Mouse (Mus musculus): Measurements from ENCODE around the gene Cers5. TPM values are rescaled to one million over a fixed set of nuclear protein-coding genes. Genes with fewer than 3 reads are reported as not detected.
A peak's percentile ranks its signal among the peaks of the same experiment; 100 is the strongest.

The Cers5 gene
- total RNA-seq, 2 experiments from 2014 or later: 4.9 to 5.9 TPM

DNA sequence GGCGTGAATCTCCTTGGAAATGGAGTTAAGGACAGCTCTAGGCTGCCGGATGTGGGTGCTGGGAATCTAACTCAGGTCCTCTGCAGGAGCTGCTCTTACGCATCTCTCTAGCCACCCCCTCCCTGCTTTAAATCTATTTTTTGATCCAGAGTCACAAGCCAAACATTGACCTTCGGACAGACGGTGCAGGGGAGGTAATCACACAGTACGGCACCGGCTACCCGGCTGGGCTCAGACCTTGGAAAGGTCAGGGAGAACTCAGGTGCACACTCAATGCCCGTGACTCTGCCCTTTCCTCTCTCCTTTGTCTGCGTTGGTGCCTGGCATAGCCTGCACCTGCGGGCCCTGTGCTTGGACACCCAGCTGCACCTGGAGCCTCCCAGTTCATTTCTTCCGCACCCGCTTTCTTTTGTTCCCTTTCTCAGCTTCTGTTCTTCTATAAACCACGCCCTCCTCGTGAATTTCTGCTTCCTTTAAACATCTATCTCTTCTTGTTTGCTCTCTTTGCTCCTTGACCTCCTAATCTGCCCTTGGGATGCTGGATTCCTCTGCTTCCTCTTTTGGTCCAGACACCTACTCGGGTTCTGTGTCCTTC is 19.6 kb upstream of the Cers5 start:
- intact Hi-C loops (cut with DNase I): loop anchor here (5.0 kb wide), 1 partner anchor 390 kb away; no protein-coding TSS in a partner anchor
- no peak for DNase-seq

DNA sequence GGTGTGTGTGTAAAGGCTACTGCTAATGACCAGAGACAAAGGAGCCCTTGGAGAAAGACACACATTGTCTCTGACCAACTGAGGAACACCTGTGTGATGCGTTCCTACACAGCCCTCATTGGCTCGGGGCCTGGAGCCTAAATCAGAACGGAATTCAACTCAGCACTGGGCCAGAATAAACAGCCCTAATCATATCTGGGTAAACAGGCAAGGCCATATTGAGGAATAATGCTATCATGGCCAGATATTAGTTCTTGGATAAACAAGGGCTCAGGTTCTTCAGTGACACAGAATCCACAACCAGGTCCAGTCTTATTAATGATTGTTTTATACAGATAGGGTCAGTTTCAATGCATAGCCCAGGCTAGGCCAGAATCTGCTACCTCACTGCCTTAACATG is 18.3 kb upstream of the Cers5 start:
- intact Hi-C loops (cut with DNase I): loop anchor here (5.0 kb wide), 1 partner anchor 389 kb away; no protein-coding TSS in a partner anchor
- no peak for DNase-seq

DNA sequence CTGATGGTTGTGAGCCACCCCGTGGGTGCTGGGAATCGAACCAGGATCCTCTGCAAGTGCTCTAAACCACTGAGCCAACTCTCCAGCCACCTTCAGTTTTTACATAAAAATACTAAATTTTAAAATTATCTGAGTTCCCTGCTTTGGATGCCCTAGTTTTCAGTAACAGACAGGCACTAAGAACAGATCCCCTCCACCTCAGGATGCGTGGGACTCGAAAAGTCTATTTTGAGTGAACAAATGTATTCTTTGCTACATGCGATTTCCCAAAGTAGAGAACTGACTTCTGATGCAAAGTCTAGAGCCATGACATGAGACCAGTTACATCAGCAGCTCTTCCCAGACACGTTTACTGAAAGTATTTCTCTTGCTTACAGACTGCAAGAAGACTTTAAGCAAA is 17.8 kb upstream of the Cers5 start:
- intact Hi-C loops (cut with DNase I): loop anchor here (5.0 kb wide), 1 partner anchor 388 kb away; no protein-coding TSS in a partner anchor
- DNase-seq: no peak

DNA sequence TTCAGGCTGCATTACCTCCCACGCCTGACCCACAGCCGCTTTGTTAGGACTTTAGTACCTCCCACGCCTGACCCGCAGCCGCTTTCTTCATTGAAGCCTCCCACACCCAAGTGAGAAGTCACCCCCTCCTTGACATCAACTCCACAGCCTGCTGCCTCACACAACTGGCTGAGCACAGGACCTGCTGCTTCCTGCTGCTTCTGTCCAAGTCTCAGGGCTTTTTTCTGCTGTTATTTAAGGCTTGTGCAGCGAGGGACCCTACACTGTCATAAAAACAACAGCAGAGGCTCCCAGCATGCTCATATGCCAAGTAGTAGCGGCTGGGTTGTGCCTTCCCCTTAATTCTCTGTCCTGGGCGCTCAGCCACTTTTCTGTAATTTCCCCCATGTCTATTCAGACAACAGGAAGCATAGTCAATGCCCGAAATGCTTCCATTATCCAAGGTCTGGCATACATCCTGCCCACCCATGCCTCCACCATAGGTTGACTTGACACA is 15.0 kb upstream of the Cers5 start:
- intact Hi-C loops (cut with DNase I): no loop called here
- no peak for DNase-seq

DNA sequence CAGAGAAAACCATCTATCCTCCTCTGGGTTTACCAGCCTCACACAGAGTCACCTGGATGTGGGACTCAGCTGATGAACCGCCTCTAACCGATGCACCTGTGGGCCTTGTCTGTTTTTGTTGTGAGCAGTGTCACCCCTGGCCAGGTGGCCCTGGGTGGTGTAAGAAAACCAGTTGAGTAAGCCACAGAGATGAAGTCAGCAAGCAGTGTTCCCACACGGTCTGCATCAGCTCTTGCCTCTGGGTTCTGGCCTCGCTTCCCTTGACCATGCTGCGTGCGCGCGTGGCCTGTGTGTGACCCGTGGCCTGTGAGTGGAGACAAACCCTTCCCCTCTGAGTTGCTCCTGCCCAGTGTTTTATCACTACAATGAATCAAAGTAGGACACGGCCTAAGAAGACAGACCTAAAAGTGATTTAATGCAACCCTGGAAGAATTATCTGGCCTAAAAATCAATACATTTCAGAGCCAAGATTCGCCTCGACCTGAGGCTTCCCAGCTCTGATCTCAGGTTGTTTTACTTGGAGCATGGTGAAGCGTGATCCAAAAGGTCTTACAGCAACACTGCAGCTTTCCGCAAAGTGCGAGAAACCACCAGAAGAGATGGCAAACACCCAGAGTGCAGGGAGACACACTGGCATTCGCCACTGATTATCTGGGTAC is 6.1 kb upstream of the Cers5 start:
- DNase-seq: no peak
- intact Hi-C loops (cut with DNase I): loop anchor here (1.0 to 10.0 kb wide), 2 partner anchors 64 to 184 kb away; partner anchors contain the start of gene Aqp5

DNA sequence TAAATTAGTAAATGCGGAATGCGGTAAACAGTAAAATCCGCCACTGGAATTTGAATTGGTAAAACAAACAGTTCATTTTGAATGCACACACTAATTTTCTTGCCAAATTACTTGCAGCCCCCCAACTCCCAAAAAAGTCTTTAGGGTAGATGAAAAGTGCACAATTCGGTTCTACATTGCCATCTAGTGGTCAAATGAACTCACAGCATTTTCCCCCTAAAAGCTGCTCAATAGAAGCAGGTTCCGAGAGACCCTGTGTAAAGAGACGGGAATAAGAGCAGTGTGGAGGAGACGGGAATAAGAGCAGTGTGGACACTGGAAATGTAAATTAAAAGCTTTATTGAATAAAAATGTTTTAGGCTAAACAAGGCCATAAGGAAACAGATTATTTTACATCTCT is 5.5 kb upstream of the Cers5 start:
- DNase-seq: no peak
- intact Hi-C loops (cut with DNase I): loop anchor here (1.0 to 10.0 kb wide), 2 partner anchors 63 to 183 kb away; partner anchors contain the start of gene Aqp5

DNA sequence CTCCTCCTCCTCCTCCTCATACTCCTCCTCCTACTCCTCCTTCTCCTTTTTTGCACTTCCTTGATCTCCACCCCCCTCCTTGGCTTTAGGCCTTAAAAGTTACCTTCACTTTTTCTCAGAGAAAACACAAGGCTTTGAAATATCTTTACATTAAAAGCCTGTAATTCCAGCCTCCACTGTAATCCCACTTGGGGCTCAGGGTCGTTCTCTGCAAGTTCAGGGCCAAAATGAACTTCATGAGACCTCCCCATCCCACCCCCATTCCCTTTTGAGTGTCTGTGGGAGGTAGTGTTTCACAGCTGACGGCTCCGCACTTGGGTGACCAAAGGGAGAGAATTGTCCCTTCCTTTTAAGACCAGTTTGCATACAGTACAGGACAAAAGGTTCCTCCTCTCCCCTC is 240 bp upstream of the Cers5 start:
- intact Hi-C loops (cut with DNase I): loop anchor here (10.0 kb wide), 1 partner anchor 178 kb away; the partner anchor contains the start of gene Aqp5
- no peak for DNase-seq

DNA sequence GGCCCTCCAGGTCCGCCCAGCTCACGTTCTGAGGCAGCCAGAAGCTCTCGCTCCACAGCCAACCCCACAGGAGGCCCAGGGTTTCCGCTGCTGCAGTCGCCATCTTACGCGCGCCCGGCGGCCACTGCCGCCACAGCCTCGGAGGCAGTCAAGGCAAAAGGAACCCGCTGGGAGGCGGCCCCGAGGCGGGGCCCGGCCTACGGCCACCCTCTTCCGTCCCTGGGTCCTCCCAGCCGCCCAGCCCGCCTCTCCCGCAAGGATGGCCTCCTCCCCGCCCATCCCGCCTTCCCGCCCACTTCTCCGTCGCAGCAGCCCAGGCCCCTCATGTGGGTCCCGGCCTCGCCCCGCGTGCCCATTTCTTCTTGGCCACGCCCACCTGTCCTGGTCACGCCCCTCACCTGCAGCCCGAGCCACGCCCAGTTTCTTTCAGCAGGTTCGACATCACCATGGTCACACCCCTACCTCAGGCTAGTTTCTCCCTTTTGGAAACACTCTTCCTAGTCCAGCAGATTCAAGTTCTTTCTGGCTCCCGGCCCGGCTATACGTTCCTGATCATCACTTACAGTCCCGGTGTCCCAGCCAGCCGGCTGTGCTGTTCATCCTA is 306 bp downstream of the Cers5 start:
- peak; percentile 83 to 86 for DNase-seq
- intact Hi-C loops (cut with DNase I): loop anchor here (10.0 kb wide), 1 partner anchor 178 kb away; the partner anchor contains the start of gene Aqp5

DNA sequence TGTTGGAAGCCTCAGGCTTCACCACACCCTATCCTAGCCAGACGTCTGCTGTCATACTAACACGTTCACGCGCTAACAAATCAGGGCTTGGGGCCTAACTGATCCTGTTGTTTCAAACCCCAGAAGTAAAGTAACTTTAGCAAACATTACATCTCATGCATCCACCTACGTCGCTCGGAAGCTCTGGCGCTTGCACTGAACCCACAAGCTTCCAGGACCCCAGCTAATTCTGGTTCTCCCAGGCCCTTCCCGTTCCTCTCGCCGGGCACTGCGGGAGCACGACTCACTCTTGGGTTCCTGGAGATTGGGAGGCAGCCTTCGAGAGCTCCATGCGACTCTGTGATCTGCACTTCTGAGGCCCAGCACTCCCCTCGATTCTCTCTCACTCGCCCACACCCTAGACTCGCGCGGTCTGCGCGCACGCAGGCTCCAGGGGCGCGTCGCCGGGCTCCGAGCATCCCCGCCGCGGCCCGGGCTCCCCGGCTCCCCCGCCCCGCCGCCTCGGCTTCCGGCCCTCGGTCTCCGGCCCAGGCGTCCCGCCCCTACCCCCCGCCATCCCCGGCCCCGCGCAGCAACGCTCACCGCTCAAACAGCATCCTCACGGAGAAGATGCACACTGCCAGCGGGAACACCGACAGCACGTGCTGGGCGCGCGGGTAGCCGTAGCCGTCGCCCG is 946 bp downstream of the Cers5 start:
- DNase-seq: peak; percentile 10 to 41

DNA sequence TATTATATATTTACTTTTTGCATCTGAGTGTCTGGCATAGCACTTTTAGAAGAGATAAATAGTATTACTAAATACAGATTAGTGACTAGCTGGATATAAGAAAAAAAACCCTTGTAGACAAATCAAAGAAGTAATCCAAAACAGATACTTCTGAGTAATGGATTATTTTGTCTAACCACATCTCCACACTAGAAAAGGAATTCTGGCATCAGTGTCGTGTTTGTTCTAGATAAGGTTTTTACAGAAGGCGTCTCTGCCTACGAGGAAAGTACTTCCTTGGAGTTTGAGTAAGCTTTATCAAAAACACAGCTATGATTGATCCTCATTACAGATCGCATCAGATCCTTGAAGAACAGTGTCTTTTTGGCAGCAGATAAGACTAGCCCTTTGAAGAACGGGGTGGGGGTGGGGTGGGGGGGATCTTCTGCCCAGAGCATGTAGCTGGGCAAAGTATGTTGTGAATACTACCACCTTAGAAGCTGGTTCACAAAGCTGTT is 1.6 kb downstream of the Cers5 start:
- intact Hi-C loops (cut with DNase I): loop anchor here (10.0 kb wide), 1 partner anchor 176 kb away; the partner anchor contains the start of gene Aqp5
- DNase-seq: no peak

More for the DNA sequence above, 946 bp downstream of the Cers5 start:
- intact Hi-C loops (cut with DNase I): loop anchor here (10.0 kb wide), 1 partner anchor 177 kb away; the partner anchor contains the start of gene Aqp5

DNA sequence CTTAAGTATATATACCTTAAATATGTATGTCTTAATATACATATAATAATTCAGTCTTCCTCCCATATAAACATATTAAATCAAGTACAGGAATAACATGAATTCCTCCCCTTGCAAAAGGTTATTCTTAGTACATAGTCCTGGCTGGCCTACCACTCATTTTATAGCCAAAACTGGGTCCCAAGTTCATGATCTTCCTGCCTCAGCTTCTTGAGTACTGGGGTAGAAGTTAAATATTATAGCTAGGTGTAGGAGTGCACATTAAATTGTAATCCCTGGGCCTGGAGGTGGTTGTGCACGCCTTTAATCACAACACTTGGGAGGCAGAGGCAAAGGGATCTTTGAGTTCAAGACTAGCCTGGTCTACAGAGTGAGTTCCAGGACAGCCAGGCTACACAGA is 3.9 kb downstream of the Cers5 start:
- intact Hi-C loops (cut with DNase I): no loop called here
- DNase-seq: no peak

DNA sequence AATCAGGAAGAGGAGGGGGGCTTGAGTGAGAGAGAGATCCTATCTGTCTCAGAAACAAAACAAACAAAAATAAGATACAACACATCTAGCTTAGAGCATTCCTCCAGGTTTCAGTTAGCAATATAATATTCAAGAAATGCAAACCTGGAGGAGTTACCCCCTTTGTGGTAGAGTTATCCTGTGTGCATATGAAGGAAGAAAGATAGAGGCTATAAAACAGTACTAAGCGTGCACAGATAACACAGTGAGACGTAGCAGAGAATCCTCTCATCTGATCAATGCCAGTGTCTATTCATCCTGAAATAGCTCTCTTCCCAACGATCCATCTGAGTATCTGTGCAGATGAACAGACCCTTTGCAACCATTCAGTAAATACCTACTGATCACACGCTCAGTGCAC is 5.2 kb downstream of the Cers5 start:
- DNase-seq: no peak
- intact Hi-C loops (cut with DNase I): no loop called here

DNA sequence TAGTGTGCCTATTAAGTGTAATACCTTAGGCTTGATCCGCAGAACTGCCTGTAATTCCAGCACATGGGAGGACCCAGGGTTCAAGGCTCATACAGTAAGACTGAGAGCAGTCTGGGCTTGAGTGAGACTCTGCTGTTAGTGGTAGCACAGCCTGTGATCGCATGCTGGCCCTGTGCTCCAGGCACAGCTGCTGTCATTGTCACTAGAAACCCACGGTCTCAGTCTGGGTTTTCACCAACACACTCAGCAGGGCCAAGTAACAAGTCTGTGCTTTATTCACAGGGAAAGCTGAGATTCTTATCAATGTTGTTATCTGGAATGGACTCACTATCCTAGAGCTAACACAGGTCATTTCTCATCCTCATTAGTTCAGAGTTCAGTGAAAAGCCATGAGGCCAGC is 18.5 kb downstream of the Cers5 start:
- intact Hi-C loops (cut with DNase I): loop anchor here (10.0 kb wide), 1 partner anchor 259 kb away; no protein-coding TSS in a partner anchor
- no peak for DNase-seq

DNA sequence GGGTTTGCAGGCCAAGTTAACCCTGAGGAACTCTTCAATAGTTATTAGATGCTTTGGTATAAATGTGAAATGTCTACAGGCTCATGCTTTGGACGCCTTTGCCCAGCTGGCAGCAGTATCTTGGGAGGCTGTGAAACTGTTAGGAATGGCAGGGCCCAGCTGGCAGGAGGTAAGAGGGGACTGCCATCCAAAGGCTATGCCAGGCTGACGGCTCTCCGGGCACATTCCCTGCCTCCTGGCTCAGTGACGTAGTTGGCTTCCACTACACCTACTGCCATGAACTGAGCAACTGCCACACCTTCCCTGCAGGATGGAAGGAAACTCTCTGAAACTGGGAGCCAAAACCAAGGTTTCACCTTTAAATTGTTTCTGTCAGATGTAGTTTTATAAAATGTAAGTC is 32.5 kb downstream of the Cers5 start:
- intact Hi-C loops (cut with DNase I): no loop called here

DNA sequence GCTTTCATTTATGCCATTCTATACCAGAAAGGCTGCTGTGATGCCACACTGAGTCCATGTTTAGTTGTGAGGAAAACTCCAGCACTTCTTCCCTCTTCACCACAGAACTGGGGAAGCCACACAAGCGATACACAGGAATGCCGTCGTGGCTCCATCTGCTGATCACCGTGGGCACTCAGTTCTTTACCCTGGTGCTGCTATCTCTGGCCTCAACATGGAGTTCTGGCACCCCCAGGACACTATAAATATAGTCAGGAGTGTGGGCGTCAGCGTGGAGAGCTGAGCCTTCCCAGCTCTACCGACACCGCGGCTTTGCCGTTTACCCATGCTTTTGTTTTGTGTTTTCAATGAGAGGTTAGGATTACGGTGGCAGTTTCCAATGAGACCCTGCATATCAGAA is 36.0 kb downstream of the Cers5 start:
- DNase-seq: no peak
- intact Hi-C loops (cut with DNase I): no loop called here

More for the DNA sequence above, 32.5 kb downstream of the Cers5 start:
- DNase-seq: no peak

DNA sequence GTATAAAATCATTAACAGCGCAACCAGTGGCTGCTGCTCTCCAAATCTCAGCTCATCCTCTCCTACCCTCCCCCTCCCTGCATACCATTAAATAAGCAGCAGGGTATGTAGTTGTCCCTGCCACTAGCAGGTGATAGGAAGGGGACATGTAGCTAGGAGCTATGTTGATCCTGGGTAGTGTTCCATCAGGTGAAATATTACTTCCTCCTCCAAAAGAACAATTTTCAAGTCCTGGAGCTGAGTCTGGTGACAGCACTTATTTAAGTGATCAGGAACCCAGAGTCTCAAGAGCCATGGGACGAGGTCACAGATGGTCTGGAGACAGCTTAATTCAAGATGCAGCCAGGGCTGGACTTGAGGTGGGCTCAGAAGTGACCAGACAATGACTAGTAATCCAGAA is 37.1 kb downstream of the Cers5 start:
- intact Hi-C loops (cut with DNase I): no loop called here
- DNase-seq: peak; percentile 100

DNA sequence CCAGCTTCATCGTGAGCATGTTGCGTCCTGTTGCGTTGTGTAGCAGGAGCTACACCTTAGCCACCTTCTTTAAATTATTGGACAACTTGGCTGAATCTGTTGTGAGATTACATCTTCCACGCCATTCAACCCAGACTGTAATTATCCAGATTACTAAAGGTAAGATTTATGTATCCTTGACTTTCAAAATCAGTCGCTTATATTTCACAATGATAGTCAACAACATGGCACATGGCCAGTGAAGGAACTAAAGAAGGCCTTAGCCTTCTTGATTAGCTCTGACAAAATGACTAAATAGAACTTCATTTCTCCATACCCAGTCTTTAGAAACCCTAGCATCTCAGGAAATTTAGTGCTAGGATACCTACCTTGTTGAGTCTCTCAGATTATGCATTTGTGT is 39.5 kb downstream of the Cers5 start:
- no peak for DNase-seq
- intact Hi-C loops (cut with DNase I): no loop called here

DNA sequence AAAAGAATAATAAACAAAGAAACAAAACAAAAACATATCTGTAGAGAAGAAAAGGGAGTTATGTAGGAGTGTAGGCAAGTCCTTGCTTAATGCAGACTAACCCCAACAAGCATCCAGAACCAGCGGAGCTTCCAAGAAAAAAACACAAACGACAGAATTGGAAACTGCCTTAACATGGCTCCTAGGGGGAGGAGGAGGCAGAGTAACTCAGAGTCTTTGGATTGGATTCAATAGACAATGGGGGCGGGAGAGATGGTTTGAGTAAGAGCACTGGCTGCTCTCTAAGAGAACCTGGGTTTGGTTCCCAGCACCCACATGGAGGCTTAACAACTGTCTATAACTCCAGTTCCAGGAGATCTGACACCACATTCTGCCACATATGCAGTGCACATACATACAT is 41.0 kb downstream of the Cers5 start:
- DNase-seq: no peak
- intact Hi-C loops (cut with DNase I): no loop called here

DNA sequence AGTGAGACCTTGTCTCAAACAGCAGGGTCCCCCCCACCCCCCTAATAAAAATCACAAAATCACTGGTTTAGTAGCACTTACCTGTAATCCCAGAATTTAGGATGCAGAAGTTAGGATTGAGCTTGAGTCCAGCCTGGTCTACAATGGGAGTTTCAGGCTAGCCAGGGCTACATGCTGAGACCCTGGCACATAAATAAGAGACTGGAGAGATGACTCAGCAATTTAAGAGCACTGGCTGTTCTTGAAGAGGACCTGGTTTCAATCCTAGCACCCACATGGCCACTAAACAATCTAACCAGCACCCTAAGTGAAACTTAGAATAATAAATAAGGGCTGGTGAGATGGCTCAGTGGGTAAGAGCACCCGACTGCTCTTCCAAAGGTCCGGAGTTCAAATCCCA is 41.5 kb downstream of the Cers5 start:
- DNase-seq: no peak
- intact Hi-C loops (cut with DNase I): no loop called here

DNA sequence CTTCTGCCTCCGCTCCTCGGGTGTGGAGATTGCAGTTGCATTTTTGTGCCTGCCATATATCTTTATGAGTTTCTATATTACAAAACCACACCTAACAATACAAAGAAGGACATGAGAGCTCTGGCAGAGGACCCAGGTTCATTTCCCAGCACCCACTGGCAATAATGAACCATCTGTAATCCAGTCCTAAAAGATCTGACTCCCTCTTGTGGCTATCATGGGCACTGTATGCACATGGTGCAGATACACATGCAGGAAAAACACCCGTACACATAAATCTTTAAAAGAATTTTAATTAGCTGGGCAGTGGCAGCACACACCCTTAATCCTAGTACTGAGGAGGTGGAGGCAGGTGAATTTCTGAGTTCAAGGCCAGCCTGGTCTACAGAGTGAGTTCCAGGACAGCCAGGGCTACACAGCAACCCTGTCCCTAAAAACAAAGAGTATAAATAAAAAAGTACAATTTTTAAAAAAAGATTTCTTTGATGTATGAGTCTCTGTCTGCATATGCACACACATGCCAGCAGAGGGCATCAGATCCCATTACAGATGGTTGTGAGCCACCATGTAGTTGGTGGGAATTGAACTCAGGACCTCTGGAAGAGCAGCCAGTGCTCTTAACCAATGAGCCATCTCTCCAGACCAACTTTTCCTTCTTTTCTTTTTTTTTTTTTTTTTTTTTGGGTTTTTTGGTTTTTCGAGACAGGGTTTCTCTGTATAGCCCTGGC is 43.5 kb downstream of the Cers5 start:
- intact Hi-C loops (cut with DNase I): loop anchor here (5.0 kb wide), 1 partner anchor 178 kb away; no protein-coding TSS in a partner anchor
- DNase-seq: no peak

Data from gastrocnemius, postnatal 36 days (tissue).